Mouse (Mus musculus) spleen, adult 2 months (tissue): ENCODE results near the gene Adam1a. TPM values are rescaled to one million over a fixed set of nuclear protein-coding genes. Genes with fewer than 3 reads are reported as not detected.
A peak's percentile ranks its signal among the peaks of the same experiment; 100 is the strongest.
"Not testable (repeated sequence)": the region's sequence is repeated elsewhere in the genome, so short reads cannot be mapped to it uniquely, and the experiment has no call there.

ENCODE experiments used
- DNase-seq, 2 experiments: peaks; one replicate each; pipeline versions ENCODE4 v3.0.0 to v3.0.0-alpha.2; 2012 to 2021; ENCODE audit warnings: low spot score in 2 of 2, low read depth in 1 of 2
- H3K27ac ChIP-seq: fragments of 200-500 bp; 2 replicates; pipeline ENCODE4 v1.5.1; 2012; ENCODE audit warnings: low read length, inconsistent platforms; ENCODE audit not compliant: insufficient read depth
- H3K27me3 ChIP-seq: fragments of 200-500 bp; 2 replicates; pipeline ENCODE4 v1.6.1; 2012; ENCODE audit warnings: mild to moderate bottlenecking, moderate library complexity, low read length, inconsistent platforms; ENCODE audit not compliant: control insufficient read depth, insufficient read depth
- H3K36me3 ChIP-seq: fragments of 200-500 bp; 2 replicates; pipeline ENCODE4 v1.6.1; 2012; ENCODE audit warnings: mild to moderate bottlenecking, low read length, inconsistent platforms; ENCODE audit not compliant: control insufficient read depth, insufficient read depth
- H3K4me1 ChIP-seq: fragments of 200-500 bp; 2 replicates; pipeline ENCODE4 v1.6.1; 2011; ENCODE audit warnings: inconsistent platforms; ENCODE audit not compliant: control insufficient read depth, insufficient read depth, insufficient read length
- H3K4me3 ChIP-seq: fragments of 200-500 bp; 2 replicates; pipeline ENCODE4 v1.5.1; 2011; ENCODE audit warnings: mild to moderate bottlenecking, inconsistent platforms; ENCODE audit not compliant: insufficient read depth, insufficient read length; ENCODE audit errors: extremely low read depth
- CTCF ChIP-seq: fragments of 200-500 bp; IDR thresholded peaks from 2 replicates; pipeline ENCODE4 v1.5.1; 2011; ENCODE audit warnings: mild to moderate bottlenecking, inconsistent platforms; ENCODE audit not compliant: insufficient read depth, insufficient read length, insufficient replicate concordance; ENCODE audit errors: extremely low read depth
- POLR2A ChIP-seq: fragments of 200-500 bp; IDR thresholded peaks from 2 replicates; pipeline ENCODE4 v1.6.1; 2011; ENCODE audit warnings: low read depth, low read length, inconsistent platforms
- WGBS: fragments of 180-500 bp; shearing (Covaris S2); methylation state at CpG from one replicate; pipeline ENCODE4 v1.1.7; 2018; 5-methylcytosine and 5-hydroxymethylcytosine counted together
- polyA plus RNA-seq: library from polyadenylated mRNA; depleted of rRNA; stranded (reverse); fragments of >200 nt; gene quantifications from 2 replicates; pipeline ENCODE4 v1.2.3, GENCODE M21; 2012

Adam1a gene
- polyA plus RNA-seq, 1 experiment: 2.8 TPM

- no peak for TF ChIP-seq CTCF
- TF ChIP-seq POLR2A: no peak
- 94% methylated on average over 7 of the region's 7 CpGs for WGBS
- H3K36me3 ChIP-seq: peaks cover 57% of the 10 kb centered on the region
- DNase-seq: no peak
- H3K4me3 ChIP-seq: no peak overlapping the region
- no peak overlapping the region for H3K27ac ChIP-seq
- H3K27me3 ChIP-seq: no peaks in the 10 kb centered on the region
- H3K4me1 ChIP-seq: no peaks in the 10 kb centered on the region
These were observed 18.8 kb downstream of the Adam1a start for GRCm38 (mm10) chr5:121526526-121526925.

GRCm38 (mm10) chr5:121525774-121526450 is 19.4 kb downstream of the Adam1a start:
- DNase-seq: no peak
- Histone ChIP-seq H3K4me3 (no peak overlapping the region), H3K27ac (no peak overlapping the region), H3K4me1 (no peaks in the 10 kb centered on the region), H3K36me3 (peaks cover 57% of the 10 kb centered on the region), H3K27me3 (no peaks in the 10 kb centered on the region)
- TF ChIP-seq CTCF (no peak), POLR2A (no peak)
- WGBS: 94% methylated on average over 14 of the region's 14 CpGs

DNA sequence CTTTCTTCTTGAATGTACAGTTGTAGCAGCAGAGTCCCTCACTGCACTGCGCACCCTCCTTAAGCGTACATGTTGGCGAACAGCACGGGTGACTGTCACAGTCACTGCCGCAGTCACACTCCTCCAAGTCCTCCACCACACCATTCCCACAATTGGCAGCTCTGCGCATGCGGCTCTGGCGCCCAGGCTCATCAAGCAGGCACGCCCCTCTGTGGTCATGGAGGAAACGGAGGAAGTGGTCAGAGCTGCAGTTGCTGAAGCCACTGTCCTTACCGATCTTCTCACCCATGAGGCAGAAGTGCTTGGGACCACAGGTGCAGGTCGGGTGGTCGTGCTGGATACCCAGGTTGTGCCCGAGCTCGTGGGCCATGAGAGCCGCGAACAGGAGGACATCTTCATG is 25.5 kb downstream of the Adam1a start:
- H3K36me3 ChIP-seq: peaks cover 17% of the 10 kb centered on the region
- not testable (repeated sequence) for DNase-seq, H3K27ac ChIP-seq, H3K4me1 ChIP-seq, H3K4me3 ChIP-seq, H3K27me3 ChIP-seq
- 50% methylated on average over 11 of the region's 17 CpGs for WGBS

- TF ChIP-seq CTCF (no peak), POLR2A (no peak)
- Histone ChIP-seq H3K4me1 (0 out of 2 replicates have a peak, but pooled peaks cover 2% of the 10 kb centered on the region), H3K27ac (no peak overlapping the region), H3K4me3 (no peak overlapping the region), H3K27me3 (no peaks in the 10 kb centered on the region), H3K36me3 (peaks cover 12% of the 10 kb centered on the region)
- no peak for DNase-seq
- 86% methylated on average over 9 of the region's 9 CpGs for WGBS
These were observed 26.3 kb downstream of the Adam1a start for GRCm38 (mm10) chr5:121518983-121519382.

DNA sequence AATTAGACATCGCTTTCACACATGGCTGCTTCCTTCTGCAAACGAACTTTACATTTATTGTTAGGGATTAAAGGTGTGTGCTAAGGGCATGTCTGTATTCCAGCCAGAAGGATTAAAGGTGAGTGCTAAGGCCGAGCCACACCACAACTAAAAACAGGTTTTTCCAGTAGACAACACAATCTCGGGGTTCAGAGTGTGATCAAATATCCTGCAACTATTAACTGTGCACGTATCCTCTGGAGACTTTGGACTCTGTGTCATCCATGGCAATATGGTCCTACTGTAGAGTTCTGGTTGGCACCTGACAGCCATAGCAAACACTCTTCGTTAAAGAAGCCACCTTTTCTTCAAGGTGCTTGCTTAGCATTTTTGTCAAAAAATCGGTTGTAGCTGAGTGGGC is 35.3 kb downstream of the Adam1a start:
- no peak overlapping the region for H3K27ac ChIP-seq
- DNase-seq: no peak
- H3K27me3 ChIP-seq: no peaks in the 10 kb centered on the region
- no peak overlapping the region for H3K4me3 ChIP-seq
- H3K36me3 ChIP-seq: no peaks in the 10 kb centered on the region
- WGBS: 80% methylated on average over 7 of the region's 7 CpGs
- TF ChIP-seq POLR2A (no peak), CTCF (no peak)
- H3K4me1 ChIP-seq: no peaks in the 10 kb centered on the region

DNA sequence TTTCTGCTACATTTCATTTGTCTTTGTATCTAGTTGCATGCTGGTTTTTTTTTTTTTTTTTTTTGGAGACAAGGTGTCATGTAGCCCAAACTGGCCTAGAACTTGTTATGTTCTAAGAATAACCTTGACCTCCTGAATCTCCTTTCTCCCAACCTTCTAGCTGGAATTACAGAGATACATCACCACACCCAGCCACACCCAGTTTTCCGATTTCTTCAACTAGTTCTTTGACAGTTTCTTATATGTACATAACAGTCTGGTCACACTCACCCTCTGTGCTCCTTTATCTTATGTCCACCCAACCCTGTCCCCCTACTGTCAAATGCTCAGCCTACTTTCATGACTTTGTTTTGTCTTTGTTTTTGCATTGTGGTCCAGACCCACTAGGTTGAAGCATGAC is 38.4 kb downstream of the Adam1a start:
- Histone ChIP-seq H3K4me1 (no peaks in the 10 kb centered on the region), H3K4me3 (no peak overlapping the region), H3K27me3 (no peaks in the 10 kb centered on the region), H3K36me3 (no peaks in the 10 kb centered on the region), H3K27ac (no peak overlapping the region)
- WGBS: 84% methylated on average over 1 of the region's 1 CpGs
- TF ChIP-seq CTCF (no peak), POLR2A (no peak)
- DNase-seq: no peak

- Histone ChIP-seq H3K27ac (no peak within 1 kb of the TSS), H3K27me3 (no peaks in the 10 kb centered on the region), H3K4me3 (no peak within 1 kb of the TSS), H3K4me1 (no peaks in the 10 kb centered on the region), H3K36me3 (no peaks in the 10 kb centered on the region)
- DNase-seq: no peak
- WGBS: 73% methylated on average over 3 of the region's 3 CpGs
- TF ChIP-seq POLR2A (no peak), CTCF (no peak)
These were observed 42.1 kb downstream of the Adam1a start, which contains the start of gene Adam1b for GRCm38 (mm10) chr5:121503231-121503630. TSS of gene Adam1b (minus strand) at chr5:121503435.

GRCm38 (mm10) chr5:121501424-121501996 is 43.8 kb downstream of the Adam1a start:
- not testable (repeated sequence) for H3K27me3 ChIP-seq, H3K36me3 ChIP-seq, H3K4me1 ChIP-seq, H3K27ac ChIP-seq
- DNase-seq: peak in 1 of 2 experiments; percentile 7
- peak overlapping the region; percentile 12; the same call in 1 of the 2 replicates for H3K4me3 ChIP-seq
- WGBS: 13% methylated on average over 11 of the region's 17 CpGs
